Mouse (Mus musculus): ENCODE measurements around the gene Msmo1. TPM values are rescaled to one million over a fixed set of nuclear protein-coding genes. Genes with fewer than 3 reads are reported as not detected.

The Msmo1 gene
- polyA plus RNA-seq, 1 experiment from 2014 or later: 234 TPM

DNA sequence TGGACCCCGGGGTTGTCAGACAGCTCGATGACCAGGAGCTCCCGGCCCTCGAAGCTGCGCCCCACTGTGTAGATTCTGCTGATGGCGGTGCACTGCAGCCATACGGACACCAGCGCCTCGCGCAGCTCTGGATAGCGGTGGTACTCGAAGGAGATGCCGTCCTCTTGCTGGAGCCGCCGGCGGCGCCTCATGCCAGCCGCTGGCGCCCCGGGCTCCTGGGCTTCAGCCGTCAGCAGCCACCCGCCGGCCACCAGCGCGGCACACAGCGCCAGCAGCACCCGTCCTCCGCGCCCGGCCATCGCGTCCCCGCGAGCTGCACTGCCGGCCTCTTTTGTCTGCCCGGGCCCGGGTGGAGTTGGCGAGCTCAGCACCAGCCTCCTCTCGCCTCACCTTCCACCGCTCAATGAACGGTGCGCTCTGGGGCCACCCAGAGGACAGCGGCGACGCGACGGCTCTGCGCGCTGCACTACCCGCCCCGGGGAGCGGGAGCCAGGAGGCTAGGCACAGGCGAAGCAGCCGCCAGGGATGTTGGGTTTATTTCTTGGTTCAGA lies 40.9 kb downstream of the Msmo1 start, which contains the start of gene Cpe:
TSS of gene Cpe (minus strand) at position 404 of the 551 bp plus-strand sequence.
- under 1% methylated on average over 54 of the region's 54 CpGs for WGBS
- H3K27ac ChIP-seq (replicated peaks): peak within 1 kb of the TSS; percentile 98
- 0 out of 2 replicates have a peak, but pooled peaks cover 4% of the 10 kb centered on the region for H3K36me3 ChIP-seq
- H3K9me3 ChIP-seq (replicated peaks): no peaks in the 10 kb centered on the region
- peak; percentile 91 for DNase-seq (ENCODE audit: low spot score)
- peaks cover 34% of the 10 kb centered on the region for H3K4me1 ChIP-seq
- H3K4me3 ChIP-seq: peak within 1 kb of the TSS; percentile 77
- H3K27me3 ChIP-seq (ENCODE audit: low read depth, poor library complexity, severe bottlenecking): peaks cover 17% of the 10 kb centered on the region

DNA sequence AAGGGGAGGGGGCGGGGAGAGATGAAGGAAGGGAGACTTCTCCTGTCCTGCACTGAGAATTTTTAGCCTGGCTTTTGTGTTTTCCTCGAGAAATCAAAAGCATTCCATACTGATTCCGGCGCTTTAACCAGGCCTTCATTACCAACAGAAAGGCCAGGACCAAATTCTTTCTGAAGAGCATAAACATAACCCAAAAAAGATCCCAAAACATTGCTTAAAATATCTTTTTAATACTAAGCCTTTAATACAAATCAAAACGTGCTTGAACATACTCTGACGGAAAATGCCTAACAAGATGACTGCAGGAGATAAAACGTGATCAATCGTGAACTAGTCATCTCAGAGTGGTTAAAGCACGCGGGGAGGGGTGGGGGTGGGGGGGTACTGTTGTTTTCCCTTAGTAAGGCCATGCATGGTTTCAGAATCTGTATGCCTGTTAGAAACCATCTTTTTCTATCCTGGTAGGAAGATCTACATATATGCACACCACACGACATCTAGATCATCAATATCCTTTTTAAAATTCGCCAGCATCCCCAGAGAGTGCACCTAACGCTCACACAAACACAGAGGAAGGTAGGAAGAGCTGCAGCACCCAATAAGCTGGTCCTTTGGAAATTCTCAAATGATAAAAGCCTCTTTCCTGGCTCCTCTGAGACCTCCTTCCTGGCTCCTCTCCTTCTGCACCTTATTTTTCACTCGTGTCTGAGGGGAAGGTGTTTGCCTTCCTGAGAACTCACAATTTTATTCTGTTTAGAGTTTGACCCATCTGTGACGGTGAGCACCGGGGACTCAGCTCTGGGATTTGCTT lies 41.8 kb downstream of the Msmo1 start:
- Histone ChIP-seq H3K4me1 (peaks cover 36% of the 10 kb centered on the region), H3K27ac (replicated peaks) (peak overlapping the region; percentile 98), H3K4me3 (peak overlapping the region; percentile 77), H3K27me3 (ENCODE audit: low read depth, poor library complexity, severe bottlenecking) (peaks cover 17% of the 10 kb centered on the region), H3K9me3 (replicated peaks) (no peaks in the 10 kb centered on the region), H3K36me3 (peaks cover 9% of the 10 kb centered on the region; the same call in 1 of the 2 replicates)
- DNase-seq (ENCODE audit: low spot score): peak; percentile 20
- 5% methylated on average over 16 of the region's 16 CpGs for WGBS

DNA sequence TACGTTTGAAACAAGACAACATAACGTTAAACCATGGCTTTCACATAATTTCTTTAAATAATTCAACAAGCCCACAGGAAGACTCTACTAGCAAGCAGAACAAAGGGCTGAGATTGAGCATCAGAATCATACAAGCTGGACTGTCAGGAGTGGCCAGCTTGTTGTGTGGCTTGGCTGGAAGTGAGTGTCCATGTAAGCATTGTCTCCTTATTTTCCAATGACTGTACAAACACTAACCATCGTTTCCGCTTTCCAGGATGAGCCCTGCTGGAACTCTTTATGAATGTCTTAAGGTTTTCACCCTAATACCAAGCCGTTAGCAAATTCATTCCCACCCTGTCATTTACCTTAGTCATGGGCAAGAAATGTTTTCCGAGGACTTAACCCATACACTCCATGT lies 42.7 kb downstream of the Msmo1 start:
- peaks cover 36% of the 10 kb centered on the region for H3K4me1 ChIP-seq
- no peaks in the 10 kb centered on the region for H3K9me3 ChIP-seq (replicated peaks)
- no peak for DNase-seq (ENCODE audit: low spot score)
- H3K27ac ChIP-seq (replicated peaks): no peak overlapping the region
- peaks cover 9% of the 10 kb centered on the region; the same call in 1 of the 2 replicates for H3K36me3 ChIP-seq
- H3K27me3 ChIP-seq (ENCODE audit: low read depth, poor library complexity, severe bottlenecking): peaks cover 17% of the 10 kb centered on the region
- WGBS: 88% methylated on average over 6 of the region's 6 CpGs
- H3K4me3 ChIP-seq: peak overlapping the region; percentile 77

DNA sequence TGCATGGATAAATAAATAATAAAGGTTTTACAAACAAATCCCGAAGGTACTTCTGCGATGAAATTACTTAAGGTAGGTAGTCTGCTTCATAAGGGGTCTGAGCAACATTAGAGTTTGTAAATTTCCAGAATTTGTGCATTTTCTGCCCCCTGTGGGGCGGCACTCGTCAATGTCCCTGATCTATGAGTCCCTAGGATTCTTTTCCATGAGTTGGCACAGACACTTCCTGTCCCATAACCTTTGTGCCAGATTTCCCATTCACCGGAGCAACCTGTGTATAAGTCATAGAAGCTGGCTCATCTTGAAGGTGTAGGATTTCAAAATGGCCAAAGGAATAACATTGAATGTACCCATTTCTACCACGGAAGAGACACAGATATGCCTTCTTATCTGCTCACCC lies 43.3 kb downstream of the Msmo1 start:
- H3K4me1 ChIP-seq: peaks cover 36% of the 10 kb centered on the region
- peaks cover 17% of the 10 kb centered on the region for H3K27me3 ChIP-seq (ENCODE audit: low read depth, poor library complexity, severe bottlenecking)
- no peak for DNase-seq (ENCODE audit: low spot score)
- H3K4me3 ChIP-seq: peak overlapping the region; percentile 4; the same call in 1 of the 2 replicates
- WGBS: 80% methylated on average over 6 of the region's 6 CpGs
- no peaks in the 10 kb centered on the region for H3K9me3 ChIP-seq (replicated peaks)
- H3K27ac ChIP-seq (replicated peaks): no peak overlapping the region
- peaks cover 9% of the 10 kb centered on the region; the same call in 1 of the 2 replicates for H3K36me3 ChIP-seq

GRCm38 (mm10) chr8:64688741-64689140 lies 44.9 kb downstream of the Msmo1 start:
- Histone ChIP-seq H3K27ac (replicated peaks) (no peak overlapping the region), H3K9me3 (replicated peaks) (no peaks in the 10 kb centered on the region), H3K27me3 (ENCODE audit: low read depth, poor library complexity, severe bottlenecking) (peaks cover 6% of the 10 kb centered on the region), H3K4me3 (no peak overlapping the region), H3K4me1 (peaks cover 36% of the 10 kb centered on the region), H3K36me3 (peaks cover 13% of the 10 kb centered on the region; the same call in 1 of the 2 replicates)
- DNase-seq (ENCODE audit: low spot score): no peak
- WGBS: 87% methylated on average over 4 of the region's 4 CpGs

DNA sequence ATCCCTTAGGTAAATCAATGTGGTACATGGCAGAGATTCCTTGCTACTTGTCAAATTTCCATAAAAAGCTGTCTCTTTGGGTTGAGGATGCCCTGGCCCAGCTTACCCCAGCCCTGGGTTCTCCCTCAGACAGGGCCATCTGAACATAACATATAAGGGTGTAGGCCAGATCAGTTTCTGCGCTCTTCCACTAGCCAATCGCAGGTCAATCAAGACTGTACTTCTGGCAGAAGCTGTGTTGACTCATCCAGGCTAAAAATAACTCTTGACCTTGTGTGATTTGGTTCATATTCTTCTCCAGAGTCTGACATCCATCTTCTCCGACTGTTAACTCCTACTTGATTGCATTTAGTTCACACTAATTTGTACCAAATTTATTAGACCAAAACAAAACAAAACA lies 45.4 kb downstream of the Msmo1 start:
- Histone ChIP-seq H3K27me3 (ENCODE audit: low read depth, poor library complexity, severe bottlenecking) (no peaks in the 10 kb centered on the region), H3K36me3 (peaks cover 13% of the 10 kb centered on the region; the same call in 1 of the 2 replicates), H3K27ac (replicated peaks) (no peak overlapping the region), H3K4me1 (peaks cover 35% of the 10 kb centered on the region), H3K9me3 (replicated peaks) (no peaks in the 10 kb centered on the region), H3K4me3 (no peak overlapping the region)
- 93% methylated on average over 3 of the region's 3 CpGs for WGBS
- no peak for DNase-seq (ENCODE audit: low spot score)

DNA sequence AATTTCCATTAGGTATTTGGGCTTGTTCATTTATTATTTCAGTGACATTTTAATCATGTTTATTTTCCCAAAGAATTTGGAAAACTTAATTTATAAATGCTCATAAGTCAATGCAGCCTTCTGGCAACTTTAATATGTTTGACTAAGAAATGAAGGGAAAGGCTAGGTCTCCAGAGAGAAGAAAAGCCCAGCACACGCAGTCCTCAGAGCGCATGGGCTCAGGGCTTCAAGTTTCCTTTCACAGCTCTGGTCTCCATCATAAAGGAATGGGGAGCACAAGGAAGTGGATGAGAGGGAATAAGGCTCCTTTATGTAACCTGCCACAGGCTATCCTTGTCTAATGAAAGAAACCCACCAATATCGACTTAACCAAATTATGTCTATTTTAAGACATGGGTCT lies 51.1 kb downstream of the Msmo1 start:
- Histone ChIP-seq H3K27me3 (ENCODE audit: low read depth, poor library complexity, severe bottlenecking) (no peaks in the 10 kb centered on the region), H3K4me3 (no peak overlapping the region), H3K4me1 (0 out of 2 replicates have a peak, but pooled peaks cover under 1% of the 10 kb centered on the region), H3K27ac (replicated peaks) (no peak overlapping the region), H3K36me3 (peaks cover 15% of the 10 kb centered on the region), H3K9me3 (replicated peaks) (no peaks in the 10 kb centered on the region)
- no peak for DNase-seq (ENCODE audit: low spot score)
- WGBS: 90% methylated on average over 3 of the region's 3 CpGs

DNA sequence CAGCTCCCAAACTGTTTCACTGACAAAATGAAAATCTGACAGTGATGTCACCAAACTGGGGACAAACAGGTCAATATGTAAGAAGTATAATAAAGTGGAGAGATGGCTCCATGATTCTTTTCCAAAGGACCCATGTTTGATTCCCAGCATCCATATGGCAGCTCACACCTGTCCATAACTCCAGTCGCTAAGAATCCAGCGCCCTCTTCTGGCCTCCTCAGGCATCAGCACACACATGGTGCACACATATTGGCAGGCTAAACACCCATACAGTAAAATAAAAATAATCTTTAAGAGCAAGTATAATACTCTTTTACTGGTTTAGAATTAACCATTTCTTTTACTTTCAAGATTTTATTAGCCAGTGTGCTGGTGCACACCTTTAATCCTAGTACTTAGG lies 57.2 kb downstream of the Msmo1 start:
- Histone ChIP-seq H3K4me3 (no peak overlapping the region), H3K27me3 (ENCODE audit: low read depth, poor library complexity, severe bottlenecking) (no peaks in the 10 kb centered on the region), H3K36me3 (peaks cover 12% of the 10 kb centered on the region), H3K9me3 (replicated peaks) (no peaks in the 10 kb centered on the region), H3K4me1 (peaks cover 14% of the 10 kb centered on the region), H3K27ac (replicated peaks) (no peak overlapping the region)
- DNase-seq (ENCODE audit: low spot score): no peak
- WGBS: 74% methylated on average over 2 of the region's 2 CpGs

- DNase-seq (ENCODE audit: low spot score): no peak
- Histone ChIP-seq H3K4me1 (peaks cover 14% of the 10 kb centered on the region), H3K9me3 (replicated peaks) (no peaks in the 10 kb centered on the region), H3K27ac (replicated peaks) (no peak overlapping the region), H3K27me3 (ENCODE audit: low read depth, poor library complexity, severe bottlenecking) (no peaks in the 10 kb centered on the region), H3K36me3 (peaks cover 6% of the 10 kb centered on the region; the same call in 1 of the 2 replicates), H3K4me3 (no peak overlapping the region)
- WGBS: 92% methylated on average over 8 of the region's 8 CpGs
Observed at GRCm38 (mm10) chr8:64674951-64675585, 58.5 kb downstream of the Msmo1 start.

DNA sequence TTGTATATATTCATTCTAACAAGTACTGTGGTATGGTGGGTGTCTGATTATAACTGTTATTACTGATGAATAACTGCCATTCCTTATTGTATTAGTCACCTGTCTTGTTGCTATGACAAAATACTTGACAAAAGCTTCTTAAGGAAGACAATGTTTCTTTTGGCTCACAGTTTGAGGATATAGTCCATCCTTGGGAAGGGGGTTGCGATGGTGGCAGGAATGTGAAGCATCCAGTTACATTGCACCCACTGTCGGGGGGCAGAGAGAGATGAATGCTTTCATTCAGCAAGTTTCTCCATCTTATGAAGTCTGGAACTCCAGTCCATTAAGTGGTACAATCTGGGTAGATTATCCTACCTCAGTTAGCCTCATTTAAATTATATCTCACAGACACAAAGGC lies 60.7 kb downstream of the Msmo1 start:
- H3K4me3 ChIP-seq: no peak overlapping the region
- no peaks in the 10 kb centered on the region for H3K9me3 ChIP-seq (replicated peaks)
- peaks cover 9% of the 10 kb centered on the region; the same call in 1 of the 2 replicates for H3K36me3 ChIP-seq
- DNase-seq (ENCODE audit: low spot score): no peak
- no peak overlapping the region for H3K27ac ChIP-seq (replicated peaks)
- no peaks in the 10 kb centered on the region for H3K27me3 ChIP-seq (ENCODE audit: low read depth, poor library complexity, severe bottlenecking)
- 73% methylated on average over 2 of the region's 2 CpGs for WGBS
- peaks cover 14% of the 10 kb centered on the region for H3K4me1 ChIP-seq

DNA sequence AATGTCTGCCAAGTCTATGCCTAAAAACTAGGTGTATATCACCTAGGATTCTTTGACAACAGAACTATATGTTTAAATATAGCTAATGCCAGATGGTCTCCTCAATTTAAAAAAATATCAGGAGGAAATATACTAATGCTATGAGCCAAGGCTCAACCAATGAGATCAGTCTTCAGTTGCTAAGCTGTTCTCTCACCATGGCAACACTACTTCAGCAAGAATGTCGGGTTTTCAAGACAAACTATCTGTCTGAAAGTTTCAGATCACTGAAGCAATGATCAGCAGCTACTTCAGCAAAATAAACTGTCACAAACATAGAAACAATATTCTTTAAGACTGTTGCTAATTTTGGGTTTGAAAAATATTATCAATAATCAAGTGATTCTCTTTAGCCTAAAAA lies 61.7 kb downstream of the Msmo1 start:
- Histone ChIP-seq H3K4me3 (no peak overlapping the region), H3K9me3 (replicated peaks) (no peaks in the 10 kb centered on the region), H3K4me1 (peaks cover 14% of the 10 kb centered on the region), H3K27ac (replicated peaks) (no peak overlapping the region), H3K27me3 (ENCODE audit: low read depth, poor library complexity, severe bottlenecking) (no peaks in the 10 kb centered on the region), H3K36me3 (peaks cover 9% of the 10 kb centered on the region; the same call in 1 of the 2 replicates)
- DNase-seq (ENCODE audit: low spot score): no peak
- WGBS: 32% methylated on average over 1 of the region's 1 CpGs
